Mouse (Mus musculus) monocyte, adult 2 months (primary cell): ENCODE measurements around the gene Tor4a.

Experiments
- DNase-seq, 2 experiments: peaks; one replicate each; pipeline ENCODE4 v3.0.0; 2022; ENCODE audit warnings: low spot score in 2 of 2, low read depth in 1 of 2

Tor4a gene

GRCm38 (mm10) chr2:25194006-25194405, 2.7 kb downstream of the Tor4a start:
- DNase-seq = no peak

GRCm38 (mm10) chr2:25193330-25193770, 3.3 kb downstream of the Tor4a start:
- DNase-seq = peak; percentile 63 to 72

- DNase-seq = no peak
These were observed 8.8 kb downstream of the Tor4a start for GRCm38 (mm10) chr2:25187841-25188240.

- no peak for DNase-seq
These were observed 10.1 kb downstream of the Tor4a start for GRCm38 (mm10) chr2:25186575-25186930.

- DNase-seq = no peak
These were observed 10.8 kb downstream of the Tor4a start for GRCm38 (mm10) chr2:25185625-25186574.

- no peak for DNase-seq
These were observed 12.2 kb downstream of the Tor4a start for GRCm38 (mm10) chr2:25184496-25184895.

GRCm38 (mm10) chr2:25183336-25183735, 13.3 kb downstream of the Tor4a start:
- DNase-seq = no peak

GRCm38 (mm10) chr2:25182664-25183063, 14.0 kb downstream of the Tor4a start:
- no peak for DNase-seq

GRCm38 (mm10) chr2:25181891-25182397, 14.7 kb downstream of the Tor4a start:
- DNase-seq = no peak

GRCm38 (mm10) chr2:25180973-25181890, 15.5 kb downstream of the Tor4a start:
- no peak for DNase-seq

- peak; percentile 65 to 79 for DNase-seq
These were observed 16.2 kb downstream of the Tor4a start, which contains the start of gene Nrarp for GRCm38 (mm10) chr2:25180478-25180903. Nrarp (plus strand) TSS chr2:25180758.

GRCm38 (mm10) chr2:25179566-25180217, 17.0 kb downstream of the Tor4a start:
- DNase-seq = no peak

GRCm38 (mm10) chr2:25178285-25178972, 18.3 kb downstream of the Tor4a start:
- no peak for DNase-seq

GRCm38 (mm10) chr2:25177685-25178084, 19.0 kb downstream of the Tor4a start:
- DNase-seq = no peak

GRCm38 (mm10) chr2:25177076-25177475, 19.6 kb downstream of the Tor4a start:
- no peak for DNase-seq

- DNase-seq = no peak
These were observed 20.1 kb downstream of the Tor4a start for GRCm38 (mm10) chr2:25176573-25176972.

GRCm38 (mm10) chr2:25175690-25176078, 21.0 kb downstream of the Tor4a start:
- DNase-seq = no peak

- DNase-seq = no peak
These were observed 21.6 kb downstream of the Tor4a start for GRCm38 (mm10) chr2:25174866-25175689.

- DNase-seq = no peak
These were observed 22.9 kb downstream of the Tor4a start for GRCm38 (mm10) chr2:25173821-25174220.
